Mouse (Mus musculus) spleen, postnatal 4 days (tissue): Measurements from ENCODE around the gene Rhd.
"Not testable (repeated sequence)": the region's sequence is repeated elsewhere in the genome, so short reads cannot be mapped to it uniquely, and the experiment has no call there.

Experiments
- DNase-seq, 2 experiments: peaks; one replicate each; pipeline ENCODE4 v3.0.0; 2022; ENCODE audit warnings: low spot score in 2 of 2

Rhd gene

DNA sequence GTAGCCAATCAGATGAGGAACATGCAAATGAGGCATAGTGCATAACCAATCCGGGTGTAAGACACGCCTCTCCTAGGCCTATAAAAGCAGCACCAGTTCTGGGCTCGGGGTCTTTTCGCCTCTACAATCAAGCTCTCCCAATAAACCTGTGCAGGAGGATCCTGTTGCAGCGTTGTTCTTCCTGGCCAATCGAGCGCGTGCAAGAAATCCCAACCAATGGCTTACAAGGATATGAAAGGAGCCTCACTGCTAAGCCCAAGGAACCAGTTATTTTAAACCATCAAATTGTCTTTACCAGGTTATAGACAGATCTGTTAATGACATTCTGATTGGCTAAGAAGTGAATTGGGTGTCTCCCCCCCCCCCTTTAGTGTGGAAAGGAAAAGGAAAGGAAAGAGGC lies 47.1 kb downstream of the Rhd start:
- not testable (repeated sequence) for DNase-seq

DNA sequence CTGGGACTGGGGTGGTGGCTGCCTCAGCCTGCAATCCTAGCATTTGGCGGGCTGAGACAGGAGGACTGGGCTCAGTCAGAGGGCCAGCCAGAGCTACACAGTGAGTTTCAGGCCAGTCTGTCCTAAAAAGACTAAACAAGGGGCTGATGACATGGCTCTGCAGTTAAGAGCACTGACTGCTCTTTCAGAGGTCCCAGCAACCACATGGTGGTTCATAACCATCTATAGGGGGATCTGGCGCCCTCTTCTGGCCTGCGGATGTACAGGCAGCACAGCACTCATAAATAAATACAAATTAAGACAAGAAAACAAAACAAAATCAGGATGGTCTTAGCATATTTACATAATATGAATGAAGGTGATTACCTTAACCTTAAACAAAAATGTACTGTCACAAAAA lies 49.1 kb downstream of the Rhd start:
- DNase-seq: peak; percentile 86 to 95

DNA sequence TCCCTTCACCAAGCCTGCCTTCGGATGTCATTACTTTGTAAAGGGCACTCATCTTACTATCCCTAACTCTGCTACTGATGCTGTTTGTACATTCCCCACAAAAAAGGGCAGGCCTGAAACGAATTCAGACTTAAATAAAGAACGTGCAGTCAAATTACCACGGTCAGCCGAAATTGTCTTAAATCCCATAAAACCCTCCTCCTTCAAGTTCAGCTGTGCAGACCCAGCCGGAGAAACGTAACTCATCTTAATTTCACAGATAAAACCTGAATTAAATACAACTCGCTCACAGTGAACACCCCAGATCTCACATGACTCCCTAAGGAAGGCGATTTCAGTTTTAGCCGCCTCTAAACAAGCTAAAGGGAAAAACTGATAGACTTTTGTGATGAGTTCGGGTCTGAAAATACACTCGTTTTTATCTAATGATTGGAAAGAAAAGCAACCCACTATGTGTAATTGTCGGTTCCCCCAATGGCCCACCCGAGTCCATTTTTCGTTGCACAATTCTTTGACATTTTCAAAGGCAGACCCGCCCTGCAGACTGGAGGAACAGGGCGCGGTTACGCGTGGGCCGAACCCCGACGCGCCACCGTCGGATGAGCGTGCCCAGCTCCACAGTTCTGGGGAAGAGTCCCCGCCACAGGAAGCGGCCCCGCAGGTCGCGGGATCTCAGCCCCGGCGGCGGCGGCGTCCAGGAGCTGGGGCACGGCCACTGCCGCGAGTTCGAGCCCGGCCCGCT lies 50.0 kb downstream of the Rhd start:
- no peak for DNase-seq

DNA sequence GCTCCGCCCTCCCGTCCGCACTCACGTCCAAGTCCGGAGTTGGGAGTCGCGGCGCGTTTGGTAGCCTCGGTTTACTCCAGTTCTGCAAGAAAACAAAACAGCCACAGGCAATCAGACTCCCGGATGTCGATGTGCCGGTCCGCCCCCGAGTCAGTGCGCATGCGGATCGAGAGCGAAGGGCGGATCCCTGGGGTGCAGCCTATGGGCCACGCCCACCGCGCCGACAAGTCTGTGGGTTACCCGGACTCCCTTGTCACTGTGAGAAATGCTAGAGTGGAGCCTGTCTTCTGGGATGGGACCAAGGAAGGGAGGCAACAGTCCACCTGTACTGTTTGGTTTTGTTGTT lies 50.5 kb downstream of the Rhd start, which contains the start of gene Tmem50a:
Gene Tmem50a (minus strand): TSS at position 161 of the 346 bp plus-strand sequence.
- peak; percentile 98 to 99 for DNase-seq

DNA sequence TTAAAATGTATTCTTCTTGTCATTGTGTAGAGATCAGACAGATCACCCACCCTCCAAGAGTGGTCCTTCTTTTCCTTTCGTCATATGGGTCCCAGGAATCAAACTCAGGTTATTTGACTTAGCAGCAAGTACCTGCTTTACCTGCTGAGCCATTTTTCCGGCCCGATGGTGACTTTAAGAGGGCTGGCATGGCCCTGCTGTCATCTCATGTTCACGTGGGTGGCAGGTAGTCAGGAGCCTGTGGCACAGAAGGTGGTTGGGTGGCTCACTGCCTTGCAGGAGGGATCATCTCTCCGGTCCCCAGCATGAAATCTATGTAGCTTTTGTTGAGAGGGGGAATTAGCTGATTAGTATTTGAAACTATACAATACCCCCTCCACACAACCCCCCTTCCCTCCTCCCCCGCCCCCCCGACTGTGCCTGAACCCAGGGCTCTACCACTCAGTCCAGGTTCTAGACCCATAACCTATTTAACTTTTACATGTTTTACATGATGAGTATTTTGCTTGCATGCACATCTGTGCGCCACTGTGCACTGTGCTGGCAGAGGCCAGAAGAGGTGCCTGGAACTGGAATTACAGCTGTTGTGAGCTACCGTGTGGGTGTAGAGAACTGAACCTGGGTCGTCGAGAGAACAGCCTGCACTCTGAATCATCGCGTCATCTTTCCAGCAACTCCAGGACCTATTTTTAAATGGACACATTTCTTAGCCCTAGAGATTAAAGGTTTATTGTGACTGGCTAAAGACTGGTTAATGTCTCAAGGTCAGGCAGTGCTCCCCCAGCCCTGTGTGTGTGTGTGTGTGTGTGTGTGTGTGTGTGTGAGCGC lies 51.1 kb downstream of the Rhd start:
- no peak for DNase-seq

DNA sequence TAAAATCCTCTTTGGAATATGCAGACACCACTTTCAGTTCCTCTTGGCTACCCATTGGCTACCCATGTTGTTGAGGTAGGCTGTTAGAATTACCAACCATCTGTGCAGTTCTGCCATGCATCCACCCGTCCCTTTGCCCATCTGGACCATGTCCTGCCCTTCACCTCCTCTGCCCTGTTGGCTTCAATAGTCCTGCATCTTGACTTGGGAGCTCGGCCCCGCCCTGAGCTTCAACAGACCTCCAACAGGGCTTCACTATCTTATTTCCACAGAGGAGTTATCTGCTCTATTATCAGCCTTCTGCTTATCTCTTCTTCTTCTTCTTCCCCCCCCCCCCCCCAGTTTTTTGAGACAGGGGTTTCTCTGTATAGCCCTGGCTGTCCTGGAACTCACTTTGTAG lies 52.9 kb downstream of the Rhd start:
- DNase-seq: no peak

DNA sequence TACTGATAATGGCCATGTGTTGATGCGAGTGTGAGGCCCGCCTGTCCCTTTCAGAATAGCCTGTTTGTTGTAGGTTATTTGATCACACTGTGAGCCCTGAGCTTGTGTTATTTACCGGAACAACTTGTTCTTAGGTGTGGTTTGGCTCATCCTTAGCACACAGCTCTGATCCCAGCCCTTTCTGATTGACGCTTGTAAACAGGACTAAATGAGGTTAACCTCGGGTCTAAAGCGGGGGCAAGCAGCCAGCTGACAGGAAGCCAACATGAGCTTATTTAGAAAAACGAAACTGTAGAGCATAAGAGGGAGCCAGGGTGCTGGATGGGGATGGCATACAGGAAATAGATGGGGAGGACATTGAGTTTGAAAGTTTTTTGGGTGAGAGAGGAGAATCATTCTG lies 54.0 kb downstream of the Rhd start:
- peak in 1 of 2 experiments; percentile 53 for DNase-seq

DNA sequence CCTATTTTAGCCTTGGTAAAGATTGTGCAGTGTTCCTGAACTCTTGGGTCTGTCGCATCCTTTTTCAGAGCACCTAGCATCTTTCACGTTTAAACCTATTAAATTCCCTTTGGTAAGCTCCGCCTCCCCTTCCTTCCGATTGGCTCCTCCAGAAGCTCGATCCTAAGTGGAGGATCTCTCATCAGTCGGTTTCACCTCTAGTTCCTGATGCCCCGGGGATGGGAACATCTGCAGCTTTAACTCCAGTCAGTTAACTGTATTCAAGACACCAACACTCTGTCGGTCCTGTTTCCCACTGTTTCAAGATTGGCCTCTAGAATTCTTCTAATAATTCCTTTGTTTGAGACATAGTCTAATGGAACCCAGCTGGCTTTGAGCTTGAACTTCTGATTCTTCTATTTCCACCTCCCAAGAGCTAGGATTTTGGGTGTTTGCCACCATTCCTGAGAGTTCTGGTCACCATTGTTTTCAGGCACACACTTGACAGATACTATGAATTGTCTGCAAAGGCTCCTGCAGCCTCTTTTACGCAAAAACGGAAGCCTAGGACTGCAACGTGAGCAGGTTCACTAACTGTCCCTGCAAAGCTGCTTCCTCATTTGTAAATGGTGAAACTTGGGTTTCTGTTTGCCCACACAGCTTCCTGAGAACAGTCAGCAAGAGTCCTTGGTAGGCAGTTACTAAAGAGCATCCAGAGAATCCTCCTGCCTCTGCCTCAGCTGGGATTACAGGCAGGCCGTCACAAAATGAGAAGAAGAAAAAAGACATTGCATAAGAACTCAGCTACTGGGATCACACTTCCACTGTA lies 55.6 kb downstream of the Rhd start:
- peak in 1 of 2 experiments; percentile 42 for DNase-seq

DNA sequence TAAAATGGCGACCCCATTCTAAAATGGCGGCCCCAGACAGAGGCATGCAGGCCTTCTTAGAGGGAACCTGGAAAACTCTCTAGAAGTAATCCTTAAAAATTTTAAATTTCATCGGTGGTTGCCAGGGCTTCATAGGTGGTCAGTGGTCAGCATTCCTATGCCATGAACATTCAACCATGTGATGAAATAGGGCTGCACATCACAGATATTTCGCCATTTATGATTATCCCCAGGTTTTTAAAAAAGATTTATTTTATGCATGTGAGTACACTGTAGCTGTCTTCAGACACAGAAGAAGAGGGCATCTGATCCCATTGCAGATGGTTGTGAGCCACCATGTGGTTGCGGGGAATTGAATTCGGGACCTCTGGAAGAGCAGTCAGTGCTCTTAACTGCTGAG lies 56.3 kb downstream of the Rhd start:
- no peak for DNase-seq

DNA sequence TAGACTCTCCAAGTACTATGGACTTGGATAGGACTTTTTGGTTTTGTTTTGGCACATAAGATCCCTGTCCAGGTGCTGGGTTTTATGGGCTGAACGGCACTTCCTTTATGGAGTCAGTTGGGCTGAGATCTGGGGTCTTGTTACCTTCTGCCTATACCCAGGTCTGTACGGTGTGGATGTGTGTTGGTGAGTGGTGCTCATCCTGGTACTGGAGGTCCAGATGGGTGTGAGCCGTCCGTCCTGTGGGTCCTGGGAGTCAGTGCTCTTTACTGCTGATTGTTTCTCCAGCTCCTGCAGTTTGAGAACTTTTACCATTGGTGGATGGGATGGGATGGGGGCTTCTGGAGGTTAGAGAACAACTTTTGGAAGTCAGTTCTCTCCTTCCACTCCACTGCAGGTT lies 57.4 kb downstream of the Rhd start:
- no peak for DNase-seq

DNA sequence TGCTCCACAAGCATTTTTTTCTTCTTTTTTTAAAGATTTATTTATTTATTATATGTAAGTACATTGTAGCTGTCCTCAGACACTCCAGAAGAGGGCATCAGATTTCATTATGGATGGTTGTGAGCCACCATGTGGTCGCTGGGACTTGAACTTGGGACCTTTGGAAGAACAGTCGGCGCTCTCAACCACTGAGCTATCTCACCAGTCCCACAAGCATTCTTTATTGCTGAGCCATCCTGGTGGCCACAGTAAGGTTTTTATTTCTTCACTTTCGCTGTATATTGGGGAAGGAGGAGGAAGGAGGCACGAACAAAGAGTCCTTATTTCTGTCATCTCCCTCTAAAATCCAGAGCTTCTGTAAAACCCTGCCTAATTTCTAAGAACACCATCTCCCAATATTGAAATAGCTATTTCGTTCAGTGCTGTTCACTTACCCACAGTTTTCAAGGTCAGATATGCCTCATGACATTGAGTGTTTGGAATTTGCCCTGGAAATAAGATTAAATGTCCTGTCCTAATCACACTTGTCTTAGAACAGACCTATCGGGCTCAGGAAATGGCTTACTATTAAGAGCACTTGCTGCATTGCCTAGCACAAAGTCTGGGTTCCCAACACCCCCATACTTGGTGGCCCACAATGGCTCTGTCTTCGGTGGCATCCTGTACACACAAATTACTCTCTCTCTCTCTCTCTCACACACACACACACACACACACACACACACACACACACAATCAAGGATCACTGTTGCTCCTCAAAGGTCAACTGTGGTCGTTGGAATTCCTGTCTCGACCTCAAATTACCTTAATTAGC lies 58.0 kb downstream of the Rhd start:
- no peak for DNase-seq

DNA sequence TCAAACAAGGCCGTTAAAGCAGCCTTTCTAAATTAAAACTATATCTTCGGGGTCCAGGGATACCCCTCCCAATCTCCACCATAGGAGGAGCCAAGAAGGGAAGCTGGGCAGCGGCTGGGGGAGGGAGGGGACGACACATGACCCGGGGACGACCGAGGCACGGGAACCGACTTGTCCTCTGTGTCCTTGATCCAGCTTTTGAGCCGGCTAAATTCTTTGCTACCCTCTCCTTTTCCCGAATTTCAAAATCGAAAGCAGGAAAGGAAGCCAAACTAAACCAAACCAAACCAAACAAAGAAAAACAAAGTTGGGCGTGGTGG lies 58.5 kb downstream of the Rhd start:
- DNase-seq: peak; percentile 71 to 86

DNA sequence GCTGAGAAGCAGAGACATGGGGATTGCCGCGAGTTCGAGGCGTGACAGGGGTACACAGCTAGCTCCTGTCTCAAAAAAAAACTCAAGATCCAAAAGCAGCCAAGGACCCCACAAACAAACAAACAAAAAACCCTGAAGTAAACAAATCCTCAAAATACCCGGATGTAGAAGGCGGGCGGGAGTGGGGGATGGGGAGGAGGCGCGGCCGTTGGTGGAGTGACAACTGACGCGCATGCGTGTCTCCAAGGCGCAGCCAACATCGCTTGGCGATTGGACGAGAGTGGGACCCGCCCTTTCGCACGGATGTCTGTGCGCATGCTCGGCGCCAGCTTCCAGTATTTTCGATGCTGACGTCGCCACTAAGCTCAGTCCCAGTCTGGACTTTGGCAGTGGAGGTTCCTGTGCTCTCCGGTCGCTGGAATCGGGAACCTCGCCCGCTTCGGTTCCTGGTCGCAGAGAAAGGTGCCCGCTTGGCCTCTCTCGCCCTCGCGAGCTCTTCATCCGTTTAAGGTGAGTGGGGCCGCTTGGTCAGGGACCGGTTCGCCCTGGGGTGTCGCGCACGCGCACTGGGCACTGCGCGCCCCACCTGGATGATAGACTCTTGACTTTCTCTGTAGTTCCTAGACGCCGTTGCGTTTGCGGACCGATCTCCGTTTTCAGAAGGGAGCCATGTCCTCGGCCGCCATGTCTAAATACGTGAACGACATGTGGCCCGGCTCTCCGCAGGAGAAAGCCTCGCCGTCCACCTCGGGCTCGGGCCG lies 59.1 kb downstream of the Rhd start, which contains the start of gene Rsrp1:
Gene Rsrp1 (plus strand): TSS at position 335 of the 761 bp plus-strand sequence.
- peak; percentile 98 for DNase-seq

DNA sequence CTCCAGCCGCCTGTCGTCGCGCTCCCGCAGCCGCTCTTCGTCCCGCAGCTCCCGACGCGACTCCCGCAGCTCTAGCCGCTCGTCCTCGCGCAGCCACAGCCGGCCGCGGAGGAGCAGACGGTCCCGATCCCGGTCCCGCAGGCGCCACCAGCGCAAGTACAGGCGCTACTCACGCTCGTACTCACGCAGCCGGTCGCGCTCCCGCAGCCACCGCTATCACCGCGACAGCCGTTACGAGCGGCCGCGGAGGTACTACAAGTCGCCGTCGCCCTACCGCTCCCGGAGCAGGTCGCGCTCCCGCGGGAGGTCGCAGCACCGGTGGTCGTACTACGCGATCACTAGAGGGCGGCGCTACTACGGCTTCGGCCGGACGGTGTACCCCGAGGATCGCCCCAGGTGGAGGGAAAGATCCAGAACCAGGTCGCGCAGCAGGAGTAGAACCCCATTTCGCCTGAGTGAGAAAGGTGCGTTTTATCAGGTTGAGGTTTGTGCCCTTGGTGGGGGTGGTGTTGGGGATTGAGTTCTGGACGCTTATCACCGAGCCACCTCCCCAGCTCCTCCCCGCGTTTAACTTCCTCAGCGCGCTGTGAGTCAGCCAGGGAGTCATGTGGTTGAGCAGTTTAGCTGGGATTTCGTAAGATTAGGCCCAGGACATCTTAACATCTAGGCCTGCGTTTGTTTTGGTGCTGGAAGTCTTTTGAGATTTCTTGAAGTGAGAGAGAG lies 59.8 kb downstream of the Rhd start:
- peak; percentile 76 to 84 for DNase-seq

DNA sequence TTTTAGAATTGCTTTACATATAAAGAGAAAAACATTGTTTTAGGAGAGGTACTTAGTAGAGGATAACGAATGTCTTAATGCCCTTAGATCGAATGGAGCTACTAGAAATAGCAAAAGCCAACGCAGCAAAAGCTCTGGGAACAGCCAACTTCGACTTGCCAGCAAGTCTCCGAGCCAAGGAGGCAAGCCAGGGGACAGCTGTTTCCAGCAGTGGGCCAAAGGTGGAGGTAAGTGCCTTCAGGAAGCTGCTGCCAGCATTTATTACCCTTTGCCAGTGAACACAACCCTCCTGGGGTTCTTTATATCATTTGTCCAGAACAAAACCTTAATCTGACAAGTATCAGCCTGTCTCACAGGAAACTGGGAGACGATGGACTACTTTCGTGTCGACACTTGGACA lies 60.9 kb downstream of the Rhd start:
- no peak for DNase-seq

DNA sequence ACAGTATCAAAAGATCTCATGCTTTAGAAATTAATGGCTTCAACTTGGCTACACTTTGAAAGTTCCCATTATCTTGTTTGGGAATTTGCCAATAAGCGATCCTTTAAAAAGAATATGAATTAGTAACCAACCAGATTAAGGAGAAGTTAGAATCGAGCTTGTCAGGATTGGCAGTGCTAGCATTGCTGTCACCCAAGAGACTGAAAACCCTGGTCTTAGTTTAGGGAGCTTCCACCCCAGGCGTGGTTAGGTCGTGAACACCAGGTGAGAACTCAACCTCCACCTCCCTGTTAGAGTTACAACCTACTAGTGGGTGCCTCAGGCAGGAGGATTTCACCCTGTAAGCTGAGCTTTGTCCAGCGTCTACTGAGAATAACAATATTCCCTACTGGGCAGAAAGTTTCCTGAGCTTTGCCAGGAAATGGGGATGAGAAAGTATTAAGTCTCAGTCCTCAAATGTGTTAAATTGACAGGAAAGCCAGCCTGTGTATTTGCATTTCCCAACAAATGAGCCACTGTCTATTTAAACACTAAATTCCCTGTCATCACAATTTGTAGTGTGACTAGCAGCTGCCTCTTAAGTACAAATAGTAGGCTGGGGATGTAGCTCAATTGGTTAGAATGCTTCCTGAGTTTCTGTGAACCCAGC lies 63.6 kb downstream of the Rhd start:
- DNase-seq: no peak

DNA sequence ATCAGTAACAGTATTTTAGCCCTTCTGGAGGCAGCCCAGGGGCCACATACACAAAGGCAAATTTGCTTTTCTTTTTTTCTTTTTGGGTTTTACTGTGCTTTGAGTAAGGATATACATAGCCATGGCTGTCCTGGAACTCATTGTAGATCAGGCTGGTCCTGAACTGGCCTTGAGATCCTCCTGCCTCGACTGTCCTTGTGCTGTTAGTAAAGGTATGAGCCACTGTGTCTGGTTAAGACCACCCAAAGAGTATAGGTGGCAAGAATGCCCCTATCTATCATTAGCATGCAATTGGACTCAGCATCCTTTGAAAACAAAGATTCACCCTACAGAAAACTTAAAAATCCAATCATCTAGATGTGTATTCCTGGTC lies 64.1 kb downstream of the Rhd start:
- no peak for DNase-seq

DNA sequence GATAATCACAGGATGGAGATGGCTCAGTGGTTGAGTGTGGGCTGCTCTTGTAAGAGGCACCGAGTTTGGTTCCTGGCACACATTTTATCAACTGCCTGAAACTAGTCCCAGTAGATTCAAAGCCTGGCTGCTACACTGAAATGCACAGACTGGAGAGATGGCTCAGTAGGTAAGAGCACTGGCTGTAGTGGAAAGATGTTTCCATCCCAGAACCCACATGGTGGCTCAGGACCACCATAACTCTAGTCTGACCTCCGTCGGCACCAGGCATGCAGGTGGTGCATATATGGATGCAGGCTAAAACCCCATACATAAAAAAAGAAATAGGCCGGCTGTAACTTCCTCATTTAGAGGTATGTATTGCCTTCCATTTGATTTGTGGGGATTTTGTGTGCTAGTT lies 65.2 kb downstream of the Rhd start:
- DNase-seq: no peak

DNA sequence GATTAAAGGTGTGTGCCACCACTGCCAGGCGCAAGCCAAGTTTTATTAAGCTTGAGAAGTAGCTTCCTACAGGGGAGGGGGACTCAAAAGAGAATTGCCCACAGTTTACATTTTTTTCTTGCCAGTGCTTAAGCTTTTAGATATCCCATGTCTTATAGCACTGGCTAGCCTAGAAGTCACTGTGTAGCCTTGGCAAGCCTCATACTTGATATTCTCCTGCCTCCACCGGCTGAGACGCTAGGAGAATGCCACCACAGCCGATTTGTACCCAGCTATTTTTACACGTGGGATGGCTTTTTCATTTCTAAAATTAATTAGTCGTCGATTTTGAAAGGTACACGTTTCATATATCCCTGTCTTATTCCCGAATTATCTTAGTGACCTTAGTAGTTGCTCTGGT lies 65.9 kb downstream of the Rhd start:
- no peak for DNase-seq
